Mouse (Mus musculus) forebrain, embryonic 14.5 days (tissue): ENCODE data around the gene Narfl. TPM values are rescaled to one million over a fixed set of nuclear protein-coding genes. Genes with fewer than 3 reads are reported as not detected.

Experiments used
- ATAC-seq: fragments of 200-750 bp; cut with Nextera tagmentation; 2 replicates; pipeline ENCODE4 v1.8.0; 2017; ENCODE audit warnings: mild to moderate bottlenecking, moderate library complexity
- DNase-seq: peaks from one replicate; pipeline ENCODE4 v3.0.0-alpha.2; 2015; ENCODE audit warnings: low spot score
- H3K27ac ChIP-seq: fragments of 300-500 bp; sonication (generic); 2 replicates; pipeline ENCODE4 v1.5.1; 2014; ENCODE audit warnings: low read depth, mild to moderate bottlenecking, control low read depth, low read length, moderate library complexity
- H3K27me3 ChIP-seq: fragments of 300-500 bp; sonication (generic); replicated peaks from 2 replicates; pipeline ENCODE4 v1.6.1; 2014; ENCODE audit warnings: low read length, control low read depth, mixed read lengths; ENCODE audit not compliant: control insufficient read depth, insufficient read depth
- H3K36me3 ChIP-seq: fragments of 300-500 bp; sonication (generic); 2 replicates; pipeline ENCODE4 v1.6.1; 2014; ENCODE audit warnings: low read length, control low read depth; ENCODE audit not compliant: control insufficient read depth, insufficient read depth
- H3K4me1 ChIP-seq: fragments of 300-500 bp; sonication (generic); 2 replicates; pipeline ENCODE4 v1.6.1; 2014; ENCODE audit warnings: antibody characterized with exemption, low read length, control low read depth; ENCODE audit not compliant: control insufficient read depth, insufficient read depth
- H3K4me2 ChIP-seq: fragments of 300-500 bp; sonication (generic); 2 replicates; pipeline ENCODE4 v1.6.1; 2014; ENCODE audit warnings: mild to moderate bottlenecking, control low read depth, low read length
- H3K4me3 ChIP-seq: fragments of 300-500 bp; sonication (generic); 2 replicates; pipeline ENCODE4 v1.5.1; 2014; ENCODE audit warnings: low read depth, low read length, control low read depth
- H3K9ac ChIP-seq: fragments of 300-500 bp; sonication (generic); 2 replicates; pipeline ENCODE4 v1.6.1; 2014; ENCODE audit warnings: mild to moderate bottlenecking, low read length, control low read depth, moderate library complexity
- H3K9me3 ChIP-seq: fragments of 300-500 bp; sonication (generic); replicated peaks from 2 replicates; pipeline ENCODE4 v1.6.1; 2016; ENCODE audit warnings: low read length, control low read depth, mixed read lengths; ENCODE audit not compliant: control insufficient read depth
- WGBS: fragments of 180-500 bp; shearing (Covaris S2); extraction: QIAGEN DNeasy Blood & Tissue Kit; methylation state at CpG from one replicate; pipeline ENCODE4 v1.1.7; 2014; 5-methylcytosine and 5-hydroxymethylcytosine counted together
- polyA plus RNA-seq: library from polyadenylated mRNA; unstranded; fragments of >200 nt; fragmentation: Nextera tagmentation; extraction: Ambion mirVana; gene quantifications from 2 replicates; pipeline ENCODE4 v1.2.1, GENCODE M21; 2014

Gene Narfl
- polyA plus RNA-seq, 1 experiment from 2014 or later: 30.2 TPM

DNA sequence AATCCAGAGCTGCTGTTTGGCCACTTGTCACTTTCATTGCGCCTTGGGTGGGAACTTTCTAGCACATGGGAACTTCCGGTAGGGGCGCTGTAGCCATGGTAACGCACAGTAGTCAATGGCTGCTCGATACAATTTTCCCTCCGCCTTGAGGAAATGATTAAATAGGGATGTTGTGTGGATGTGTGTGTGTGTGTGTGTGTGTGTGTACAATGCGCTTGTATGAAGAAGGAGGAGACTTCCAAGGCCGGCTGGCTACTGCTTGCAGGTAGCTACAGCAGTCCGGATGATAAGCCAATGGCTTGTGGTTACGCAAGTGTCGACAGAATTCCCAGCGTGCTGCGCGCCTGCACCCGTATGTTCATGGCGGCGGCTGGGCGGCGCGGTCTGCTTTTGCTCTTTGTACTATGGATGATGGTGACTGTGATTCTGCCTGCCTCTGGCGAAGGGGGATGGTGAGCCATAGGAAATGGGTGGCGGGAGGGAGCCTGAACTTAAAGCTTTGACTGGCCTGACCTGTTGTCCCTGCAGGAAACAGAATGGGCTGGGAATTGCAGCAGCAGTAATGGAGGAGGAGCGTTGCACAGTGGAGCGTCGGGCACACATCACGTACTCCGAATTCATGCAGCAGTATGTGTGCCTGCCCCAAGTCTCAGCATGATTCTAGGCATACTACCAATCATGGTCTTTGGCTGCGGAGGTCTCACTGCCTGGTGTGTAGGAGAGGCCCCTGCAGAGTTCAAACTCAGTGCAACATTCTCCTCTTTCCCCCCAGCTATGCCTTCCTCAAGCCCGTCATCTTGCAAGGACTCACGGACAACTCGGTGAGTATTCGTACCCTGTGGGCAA lies 55.4 kb downstream of the Narfl start, which contains the start of gene Jmjd8:
Gene Jmjd8 (plus strand): TSS at position 156 of the 846 bp plus-strand sequence.
- DNase-seq (peak; percentile 93), ATAC-seq (peak; percentile 56)
- peaks cover 50% of the 10 kb centered on the region for H3K36me3 ChIP-seq
- 2% methylated on average over 32 of the region's 32 CpGs for WGBS
- H3K4me1 ChIP-seq: peaks cover 38% of the 10 kb centered on the region
- H3K27me3 ChIP-seq: no peaks in the 10 kb centered on the region
- peak within 1 kb of the TSS; percentile 92 for H3K27ac ChIP-seq
- peak within 1 kb of the TSS; percentile 89 for H3K4me2 ChIP-seq
- peak within 1 kb of the TSS; percentile 88 for H3K9ac ChIP-seq
- peak within 1 kb of the TSS; percentile 61 for H3K4me3 ChIP-seq
- H3K9me3 ChIP-seq: no peaks in the 10 kb centered on the region

DNA sequence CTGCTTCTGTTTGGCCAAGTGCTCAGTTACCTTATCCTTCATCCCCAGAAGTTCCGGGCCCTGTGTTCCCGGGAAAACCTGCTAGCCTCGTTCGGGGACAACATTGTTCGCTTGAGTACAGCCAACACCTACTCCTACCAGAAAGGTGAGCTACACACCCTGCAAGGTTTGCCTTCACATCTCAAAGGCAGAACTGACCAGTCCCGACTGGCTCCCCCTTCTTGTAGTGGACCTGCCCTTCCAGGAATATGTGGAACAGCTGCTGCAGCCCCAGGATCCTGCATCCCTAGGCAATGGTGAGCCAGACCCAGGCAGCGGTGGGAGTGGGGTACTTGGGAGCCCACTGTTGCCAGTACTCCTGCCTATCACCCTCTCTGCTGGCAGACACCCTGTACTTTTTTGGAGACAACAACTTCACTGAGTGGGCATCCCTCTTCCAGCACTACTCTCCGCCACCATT lies 56.0 kb downstream of the Narfl start:
- H3K36me3 ChIP-seq: peaks cover 50% of the 10 kb centered on the region
- peaks cover 38% of the 10 kb centered on the region for H3K4me1 ChIP-seq
- peak overlapping the region; percentile 89 for H3K4me2 ChIP-seq
- H3K4me3 ChIP-seq: peak overlapping the region; percentile 61
- peak overlapping the region; percentile 92 for H3K27ac ChIP-seq
- peak overlapping the region; percentile 88 for H3K9ac ChIP-seq
- ATAC-seq (no peak), DNase-seq (no peak)
- 37% methylated on average over 8 of the region's 8 CpGs for WGBS
- H3K9me3 ChIP-seq: no peaks in the 10 kb centered on the region
- H3K27me3 ChIP-seq: no peaks in the 10 kb centered on the region

DNA sequence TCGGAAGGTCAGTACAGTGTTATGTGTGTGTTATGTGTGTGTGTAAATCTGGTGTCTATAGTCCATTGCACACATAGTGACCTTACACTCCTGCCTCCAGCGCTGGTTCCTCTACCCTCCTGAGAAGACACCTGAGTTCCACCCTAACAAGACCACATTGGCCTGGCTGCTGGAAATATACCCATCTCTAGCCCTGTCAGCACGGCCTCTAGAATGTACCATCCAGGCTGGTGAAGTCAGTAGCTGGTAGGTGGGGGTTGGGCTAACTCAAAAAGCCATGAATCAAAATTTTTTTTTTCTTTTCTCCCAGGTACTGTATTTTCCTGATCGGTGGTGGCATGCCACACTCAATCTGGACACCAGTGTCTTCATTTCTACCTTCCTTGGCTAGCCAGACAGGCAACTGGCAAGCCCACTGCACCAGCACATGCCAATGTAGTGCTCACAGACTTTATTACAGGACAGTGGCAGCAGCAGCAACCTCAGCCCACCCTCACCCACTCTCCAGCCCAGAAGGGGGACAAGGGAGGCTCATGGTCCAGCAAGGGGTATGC lies 56.7 kb downstream of the Narfl start:
- 83% methylated on average over 4 of the region's 4 CpGs for WGBS
- Histone ChIP-seq H3K9me3 (no peaks in the 10 kb centered on the region), H3K36me3 (peaks cover 56% of the 10 kb centered on the region), H3K27ac (no peak overlapping the region), H3K9ac (no peak overlapping the region), H3K4me2 (peak overlapping the region; percentile 89; the same call in 1 of the 2 replicates), H3K27me3 (no peaks in the 10 kb centered on the region), H3K4me3 (no peak overlapping the region), H3K4me1 (peaks cover 41% of the 10 kb centered on the region)
- ATAC-seq (no peak), DNase-seq (no peak)

- Histone ChIP-seq H3K4me1 (peaks cover 42% of the 10 kb centered on the region), H3K27ac (no peak overlapping the region), H3K9ac (no peak overlapping the region), H3K4me3 (no peak overlapping the region), H3K27me3 (no peaks in the 10 kb centered on the region), H3K36me3 (peaks cover 59% of the 10 kb centered on the region), H3K9me3 (no peaks in the 10 kb centered on the region), H3K4me2 (peak overlapping the region; percentile 80)
- DNase-seq (no peak), ATAC-seq (no peak)
- 90% methylated on average over 14 of the region's 14 CpGs for WGBS
Observed at GRCm38 (mm10) chr17:25830806-25831431, 57.3 kb downstream of the Narfl start.

DNA sequence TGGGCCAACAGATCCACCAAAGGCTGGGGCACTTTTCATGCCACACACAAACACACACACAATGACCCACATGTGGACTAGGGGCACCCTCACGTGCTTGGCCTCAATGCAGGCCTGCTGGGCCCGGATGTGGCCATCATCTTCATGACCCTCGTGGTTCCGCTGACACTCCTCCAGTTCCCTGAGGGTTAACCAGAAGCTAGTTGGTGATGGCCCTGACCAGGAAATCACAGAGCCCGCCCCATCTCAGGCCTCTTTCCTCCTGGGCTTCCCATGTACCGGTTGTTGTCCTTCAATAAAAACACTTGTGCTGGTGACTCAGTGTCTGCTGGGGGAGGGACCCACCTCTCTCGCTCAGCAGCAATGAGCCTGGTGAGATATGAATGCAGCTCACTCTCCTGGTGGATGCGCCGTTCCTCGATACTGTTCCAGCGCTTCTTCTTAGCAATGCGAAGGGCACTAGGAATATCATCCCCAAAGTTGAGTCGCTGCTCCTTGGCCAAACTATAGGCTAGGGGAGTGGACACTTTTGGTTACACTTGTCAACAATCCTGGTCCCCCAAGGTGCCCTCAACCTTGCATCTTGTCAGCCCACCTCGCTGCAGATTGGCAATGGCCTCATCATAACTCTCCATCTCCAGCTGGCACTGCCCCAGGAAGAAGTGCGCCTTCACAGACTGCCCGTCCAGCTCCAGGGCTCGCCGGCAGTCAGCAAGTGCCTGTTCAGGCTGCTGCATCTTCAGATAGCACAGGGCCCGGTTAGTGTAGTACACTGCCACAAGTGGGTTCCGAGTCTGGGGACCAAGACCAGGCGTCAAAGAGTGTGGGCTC lies 58.1 kb downstream of the Narfl start:
- Histone ChIP-seq H3K9ac (peak overlapping the region; percentile 89), H3K9me3 (no peaks in the 10 kb centered on the region), H3K36me3 (peaks cover 52% of the 10 kb centered on the region), H3K27ac (peak overlapping the region; percentile 82; the same call in 1 of the 2 replicates), H3K27me3 (no peaks in the 10 kb centered on the region), H3K4me2 (peak overlapping the region; percentile 80), H3K4me3 (peak overlapping the region; percentile 86), H3K4me1 (peaks cover 48% of the 10 kb centered on the region)
- DNase-seq: no peak
- WGBS: 63% methylated on average over 21 of the region's 21 CpGs
- ATAC-seq: no peak

GRCm38 (mm10) chr17:25832436-25833290 lies 59.1 kb downstream of the Narfl start:
- DNase-seq (peak; percentile 99), ATAC-seq (peak; percentile 93)
- no peaks in the 10 kb centered on the region for H3K9me3 ChIP-seq
- H3K4me1 ChIP-seq: peaks cover 55% of the 10 kb centered on the region
- peak overlapping the region; percentile 82 for H3K27ac ChIP-seq
- peak overlapping the region; percentile 86 for H3K4me3 ChIP-seq
- H3K27me3 ChIP-seq: no peaks in the 10 kb centered on the region
- H3K4me2 ChIP-seq: peak overlapping the region; percentile 80
- peaks cover 42% of the 10 kb centered on the region for H3K36me3 ChIP-seq
- peak overlapping the region; percentile 89 for H3K9ac ChIP-seq
- WGBS: under 1% methylated on average over 76 of the region's 77 CpGs
